Mouse (Mus musculus): ENCODE measurements around the gene Cpt1a. TPM values are rescaled to one million over a fixed set of nuclear protein-coding genes. Genes with fewer than 3 reads are reported as not detected.

Cpt1a gene
- total and polyA plus RNA-seq, 2 experiments from 2014 or later = 15.7 to 35.8 TPM

GRCm38 (mm10) chr19:3414268-3414733, 92.2 kb downstream of the Cpt1a start, which contains the start of gene Gal:
Gene Gal (minus strand): TSS chr19:3414544.
- Histone ChIP-seq H3K4me2 (ENCODE audit: low read depth, low read length, poor library complexity, severe bottlenecking) (peak within 1 kb of the TSS; percentile 50), H3K27me3 (ENCODE audit: insufficient read depth, low read length) (0 out of 2 replicates have a peak, but pooled peaks cover 6% of the 10 kb centered on the region), H3K9ac (replicated peaks; ENCODE audit: low read length, poor library complexity, severe bottlenecking) (peak within 1 kb of the TSS; percentile 44; the same call in 1 of the 2 replicates), H3K4me3 (ENCODE audit: low read depth, low read length) (peak within 1 kb of the TSS; percentile 29), H3K36me3 (ENCODE audit: insufficient read depth, low read length) (no peaks in the 10 kb centered on the region), H3K4me1 (ENCODE audit: insufficient read depth, low read length) (no peaks in the 10 kb centered on the region), H3K9me3 (ENCODE audit: low read length) (no peaks in the 10 kb centered on the region), H3K27ac (ENCODE audit: low read depth, low read length) (no peak within 1 kb of the TSS)
- no peak for DNase-seq (ENCODE audit: low spot score)
- WGBS = 5% methylated on average over 32 of the region's 37 CpGs
- 0 out of 2 replicates have a peak, but pooled peaks have one; percentile 42 for ATAC-seq (ENCODE audit: low FRiP score)
- no peak for TF ChIP-seq CTCF (IDR thresholded peaks at IDR 0.05)

GRCm38 (mm10) chr19:3419251-3419650, 97.1 kb downstream of the Cpt1a start:
- Histone ChIP-seq H3K4me1 (ENCODE audit: insufficient read depth, low read length) (no peaks in the 10 kb centered on the region), H3K9me3 (ENCODE audit: low read length) (no peaks in the 10 kb centered on the region)
- no peak for ATAC-seq (ENCODE audit: low FRiP score)

GRCm38 (mm10) chr19:3422488-3422887, 100.4 kb downstream of the Cpt1a start:
- H3K9me3 ChIP-seq (ENCODE audit: low read length) = no peaks in the 10 kb centered on the region
- 32% methylated on average over 6 of the region's 6 CpGs for WGBS
- no peak overlapping the region for H3K27ac ChIP-seq (ENCODE audit: low read depth, low read length)
- H3K4me2 ChIP-seq (ENCODE audit: low read depth, low read length, poor library complexity, severe bottlenecking) = no peak overlapping the region
- ATAC-seq (ENCODE audit: low FRiP score) (no peak), DNase-seq (ENCODE audit: low spot score) (peak; percentile 31)
- no peaks in the 10 kb centered on the region for H3K27me3 ChIP-seq (ENCODE audit: insufficient read depth, low read length)
- no peak for TF ChIP-seq CTCF (IDR thresholded peaks at IDR 0.05)
- H3K4me1 ChIP-seq (ENCODE audit: insufficient read depth, low read length) = no peaks in the 10 kb centered on the region
- H3K4me3 ChIP-seq (ENCODE audit: low read depth, low read length) = no peak overlapping the region
- no peak overlapping the region for H3K9ac ChIP-seq (replicated peaks; ENCODE audit: low read length, poor library complexity, severe bottlenecking)
- no peaks in the 10 kb centered on the region for H3K36me3 ChIP-seq (ENCODE audit: insufficient read depth, low read length)

More at GRCm38 (mm10) chr19:3419251-3419650, 97.1 kb downstream of the Cpt1a start:
- Histone ChIP-seq H3K27me3 (ENCODE audit: insufficient read depth, low read length) (no peaks in the 10 kb centered on the region), H3K4me2 (ENCODE audit: low read depth, low read length, poor library complexity, severe bottlenecking) (no peak overlapping the region), H3K27ac (ENCODE audit: low read depth, low read length) (no peak overlapping the region), H3K9ac (replicated peaks; ENCODE audit: low read length, poor library complexity, severe bottlenecking) (no peak overlapping the region), H3K4me3 (ENCODE audit: low read depth, low read length) (no peak overlapping the region), H3K36me3 (ENCODE audit: insufficient read depth, low read length) (no peaks in the 10 kb centered on the region)
- 0 out of 2 replicates have a peak, but pooled peaks have one; percentile 2 for TF ChIP-seq CTCF (IDR thresholded peaks at IDR 0.05)
- WGBS = 66% methylated on average over 5 of the region's 5 CpGs
- DNase-seq (ENCODE audit: low spot score) = no peak

GRCm38 (mm10) chr19:3422981-3423380, 100.8 kb downstream of the Cpt1a start:
- 59% methylated on average over 4 of the region's 4 CpGs for WGBS
- DNase-seq (ENCODE audit: low spot score) (no peak), ATAC-seq (ENCODE audit: low FRiP score) (no peak)
- H3K4me2 ChIP-seq (ENCODE audit: low read depth, low read length, poor library complexity, severe bottlenecking) = no peak overlapping the region
- H3K9ac ChIP-seq (replicated peaks; ENCODE audit: low read length, poor library complexity, severe bottlenecking) = no peak overlapping the region
- no peaks in the 10 kb centered on the region for H3K9me3 ChIP-seq (ENCODE audit: low read length)
- H3K27ac ChIP-seq (ENCODE audit: low read depth, low read length) = no peak overlapping the region
- H3K36me3 ChIP-seq (ENCODE audit: insufficient read depth, low read length) = no peaks in the 10 kb centered on the region
- no peak for TF ChIP-seq CTCF (IDR thresholded peaks at IDR 0.05)
- H3K4me1 ChIP-seq (ENCODE audit: insufficient read depth, low read length) = no peaks in the 10 kb centered on the region
- no peaks in the 10 kb centered on the region for H3K27me3 ChIP-seq (ENCODE audit: insufficient read depth, low read length)
- no peak overlapping the region for H3K4me3 ChIP-seq (ENCODE audit: low read depth, low read length)

GRCm38 (mm10) chr19:3424214-3424613, 102.1 kb downstream of the Cpt1a start:
- WGBS = 84% methylated on average over 2 of the region's 2 CpGs
- ATAC-seq (ENCODE audit: low FRiP score) (no peak), DNase-seq (ENCODE audit: low spot score) (no peak)
- no peak overlapping the region for H3K4me2 ChIP-seq (ENCODE audit: low read depth, low read length, poor library complexity, severe bottlenecking)
- H3K4me3 ChIP-seq (ENCODE audit: low read depth, low read length) = no peak overlapping the region
- H3K36me3 ChIP-seq (ENCODE audit: insufficient read depth, low read length) = no peaks in the 10 kb centered on the region
- no peaks in the 10 kb centered on the region for H3K4me1 ChIP-seq (ENCODE audit: insufficient read depth, low read length)
- no peak overlapping the region for H3K9ac ChIP-seq (replicated peaks; ENCODE audit: low read length, poor library complexity, severe bottlenecking)
- H3K27me3 ChIP-seq (ENCODE audit: insufficient read depth, low read length) = no peaks in the 10 kb centered on the region
- H3K27ac ChIP-seq (ENCODE audit: low read depth, low read length) = no peak overlapping the region
- no peaks in the 10 kb centered on the region for H3K9me3 ChIP-seq (ENCODE audit: low read length)
- no peak for TF ChIP-seq CTCF (IDR thresholded peaks at IDR 0.05)

GRCm38 (mm10) chr19:3428057-3428830, 106.1 kb downstream of the Cpt1a start:
- Histone ChIP-seq H3K4me1 (ENCODE audit: insufficient read depth, low read length) (0 out of 2 replicates have a peak, but pooled peaks cover 2% of the 10 kb centered on the region), H3K27ac (ENCODE audit: low read depth, low read length) (no peak overlapping the region), H3K4me2 (ENCODE audit: low read depth, low read length, poor library complexity, severe bottlenecking) (no peak overlapping the region), H3K9ac (replicated peaks; ENCODE audit: low read length, poor library complexity, severe bottlenecking) (no peak overlapping the region), H3K9me3 (ENCODE audit: low read length) (no peaks in the 10 kb centered on the region), H3K36me3 (ENCODE audit: insufficient read depth, low read length) (no peaks in the 10 kb centered on the region), H3K4me3 (ENCODE audit: low read depth, low read length) (no peak overlapping the region), H3K27me3 (ENCODE audit: insufficient read depth, low read length) (no peaks in the 10 kb centered on the region)
- ATAC-seq (ENCODE audit: low FRiP score) (no peak), DNase-seq (ENCODE audit: low spot score) (peak; percentile 24)
- no peak for TF ChIP-seq CTCF (IDR thresholded peaks at IDR 0.05)
- 85% methylated on average over 15 of the region's 15 CpGs for WGBS

Measured in midbrain, postnatal 0 days (tissue).